Mouse (Mus musculus) cerebellum, adult 2 months (tissue): ENCODE results near the gene Setd3.

Experiments
- CTCF ChIP-seq: fragments of 200-500 bp; IDR thresholded peaks from 2 replicates; pipeline ENCODE4 v1.5.1; 2011; ENCODE audit warnings: low read depth, mild to moderate bottlenecking, control low read depth, low read length, moderate library complexity, borderline replicate concordance; ENCODE audit not compliant: insufficient read depth
- POLR2A ChIP-seq: fragments of 200-500 bp; IDR thresholded peaks from 2 replicates; pipeline ENCODE4 v1.6.1; 2011; ENCODE audit warnings: low read length, control low read depth, borderline replicate concordance; ENCODE audit not compliant: insufficient read depth

- TF ChIP-seq CTCF = no peak
- TF ChIP-seq POLR2A = no peak
Measured at GRCm38 (mm10) chr12:108103292-108103691, 75.8 kb downstream of the Setd3 start.
